ENCODE assay signal across 11 mouse cellular contexts in genomic region chr10:107274785-107275184, GRCm38 (mm10). TPM values are rescaled to one million over a fixed set of nuclear protein-coding genes. Genes with fewer than 3 reads are reported as not detected.
A peak's percentile ranks its signal among the peaks of the same experiment; 100 is the strongest.
DNase-seq lines count a peak whose midpoint lies in the region; ATAC-seq lines count a peak whose summit lies in the region.
"Had no signal": no experiment of that assay in that cellular context is flagged by ENCODE, and none has a peak within 500 bp of the region (broad histone marks: within the 10 kb centered on the region; RNA-seq: fewer than 3 reads in every experiment).

No protein-coding gene starts in this region.

- no peak overlapping the region for H3K4me2 ChIP-seq in limb, embryonic 11.5 days (ENCODE audit: low read depth, severe bottlenecking)
- H3K4me2 ChIP-seq: liver, embryonic 15.5 days had no signal

- no peak overlapping the region for H3K27ac ChIP-seq in limb, embryonic 11.5 days (replicated peaks; ENCODE audit: low read depth, low read length)
- no peak overlapping the region for H3K27ac ChIP-seq in limb, embryonic 10.5 days
- H3K27ac ChIP-seq in embryonic facial prominence, embryonic 10.5 days (replicated peaks), result no peak overlapping the region
- H3K27ac ChIP-seq: forebrain, embryonic 10.5 days; liver, embryonic 15.5 days had no signal

- peaks cover 3% of the 10 kb centered on the region; the same call in 1 of the 2 replicates for H3K4me1 ChIP-seq in limb, embryonic 11.5 days (ENCODE audit: control insufficient read depth, insufficient read depth, low read length)
- peaks cover 16% of the 10 kb centered on the region for H3K4me1 ChIP-seq in limb, embryonic 10.5 days
- H3K4me1 ChIP-seq in embryonic facial prominence, embryonic 10.5 days, result peaks cover 13% of the 10 kb centered on the region; the same call in 1 of the 2 replicates
- H3K4me1 ChIP-seq: liver, embryonic 15.5 days had no signal

- no peaks in the 10 kb centered on the region for H3K36me3 ChIP-seq in limb, embryonic 11.5 days (ENCODE audit: control insufficient read depth, insufficient read depth, low read length)
- H3K36me3 ChIP-seq in limb, embryonic 10.5 days, result no peaks in the 10 kb centered on the region
- no peaks in the 10 kb centered on the region for H3K36me3 ChIP-seq in embryonic facial prominence, embryonic 10.5 days (replicated peaks)
- H3K36me3 ChIP-seq: forebrain, embryonic 10.5 days; liver, embryonic 15.5 days had no signal

- no peak for ATAC-seq in limb, embryonic 11.5 days (ENCODE audit: insufficient number of reproducible peaks, low FRiP score, low TSS enrichment, low read depth)
- ATAC-seq in erythroid progenitor cell, adult 5-6 weeks (replicated peaks; ENCODE audit: low FRiP score, poor library complexity, severe bottlenecking), result no peak

- no peaks in the 10 kb centered on the region for H3K9me3 ChIP-seq in limb, embryonic 11.5 days (ENCODE audit: control insufficient read depth, low read length)
- H3K9me3 ChIP-seq in limb, embryonic 10.5 days (replicated peaks), result no peaks in the 10 kb centered on the region
- H3K9me3 ChIP-seq in embryonic facial prominence, embryonic 10.5 days, result no peaks in the 10 kb centered on the region
- H3K9me3 ChIP-seq: forebrain, embryonic 10.5 days; liver, embryonic 15.5 days had no signal

- no peak overlapping the region for H3K4me3 ChIP-seq in limb, embryonic 11.5 days (ENCODE audit: low read depth, low read length)
- no peak overlapping the region for H3K4me3 ChIP-seq in limb, embryonic 10.5 days
- no peak overlapping the region for H3K4me3 ChIP-seq in embryonic facial prominence, embryonic 10.5 days
- H3K4me3 ChIP-seq: forebrain, embryonic 10.5 days; liver, embryonic 15.5 days had no signal

- H3K27me3 ChIP-seq in limb, embryonic 11.5 days (ENCODE audit: control insufficient read depth, insufficient read depth, low read length), result peaks cover 24% of the 10 kb centered on the region
- peaks cover 44% of the 10 kb centered on the region for H3K27me3 ChIP-seq in limb, embryonic 10.5 days (ENCODE audit: low read depth, poor library complexity, severe bottlenecking)
- H3K27me3 ChIP-seq in embryonic facial prominence, embryonic 10.5 days (replicated peaks; ENCODE audit: low read depth, poor library complexity, severe bottlenecking), result peaks cover 45% of the 10 kb centered on the region

- WGBS in limb, embryonic 11.5 days, result 57% methylated on average over 3 of the region's 3 CpGs
- 53% methylated on average over 3 of the region's 3 CpGs for WGBS in limb, embryonic 10.5 days
- WGBS in embryonic facial prominence, embryonic 10.5 days, result 42% methylated on average over 3 of the region's 3 CpGs

- no peak overlapping the region for H3K9ac ChIP-seq in limb, embryonic 11.5 days (ENCODE audit: low read length)
- H3K9ac ChIP-seq: liver, embryonic 15.5 days had no signal

- peak; percentile 48 for DNase-seq in cerebellum, adult 9-10 months
- no peak for DNase-seq in cerebellum, adult 9-11 months
- peak; percentile 24 for DNase-seq in limb, embryonic 11.5 days (ENCODE audit: low spot score)
- DNase-seq in limb, embryonic 10.5 days (ENCODE audit: low spot score), result no peak
- DNase-seq in ES-CJ7 (ENCODE audit: low read depth, low spot score), result peak; percentile 34
- peak; percentile 37 for DNase-seq in embryonic facial prominence, embryonic 10.5 days (ENCODE audit: low spot score)
- DNase-seq in urinary bladder, adult 18-20 months (ENCODE audit: low spot score in 2 of 2), result no peak

RNA-seq across cellular contexts. Expression of gene Lin7a, which starts 3.3 kb away (rescaled TPM):
- polyA plus RNA-seq in limb, embryonic 11.5 days (2014; fragmentation: Nextera tagmentation; extraction: Ambion mirVana), result 1.3 and 1.8 TPM in 2 replicates
- 0.45 and 1.0 TPM in 2 replicates for polyA plus RNA-seq in limb, embryonic 10.5 days (2016; fragmentation: Nextera tagmentation; extraction: Ambion mirVana)
- polyA plus RNA-seq in embryonic facial prominence, embryonic 10.5 days (2016; fragmentation: Nextera tagmentation; extraction: Ambion mirVana), result 1.4 and 2.0 TPM in 2 replicates
- not detected in 2 replicates for total RNA-seq in erythroid progenitor cell, adult 5-6 weeks (2015; ENCODE audit: low replicate concordance)
- not detected in 2 replicates for total RNA-seq in erythroid progenitor cell, adult 5-6 weeks (2017; ENCODE audit: low replicate concordance)
- total RNA-seq: hematopoietic stem cell, adult 5-6 weeks had no signal

Comparison
In these comparisons a context has a peak if more than half of its experiments do, and no peak if none do; other contexts are left out.
1. DNase-seq: peak in cerebellum, adult 9-10 months (single experiment), limb, embryonic 11.5 days (single experiment), ES-CJ7 (single experiment) and embryonic facial prominence, embryonic 10.5 days (single experiment); none in cerebellum, adult 9-11 months (single experiment), limb, embryonic 10.5 days (single experiment) and urinary bladder, adult 18-20 months (0 of 2).